In genomic region chr9:108136225-108136624, GRCm38 (mm10) we compare ENCODE assay signal across 9 mouse cellular contexts. TPM values are rescaled to one million over a fixed set of nuclear protein-coding genes. Genes with fewer than 3 reads are reported as not detected.
DNase-seq lines count a peak whose midpoint lies in the region; ATAC-seq and TF ChIP-seq lines count a peak whose summit lies in the region.
"Had no signal": no experiment of that assay in that cellular context is flagged by ENCODE, and none has a peak within 500 bp of the region (broad histone marks: within the 10 kb centered on the region; RNA-seq: fewer than 3 reads in every experiment).

No protein-coding gene starts in this region.

- H3K36me3 ChIP-seq in kidney, embryonic 14.5 days (ENCODE audit: control insufficient read depth, insufficient read depth, low read length) = no peaks in the 10 kb centered on the region
- peaks cover 0 to 4% of the 10 kb centered on the region in 2 experiments; a peak in 2 of 4 replicates for H3K36me3 ChIP-seq in MEL (ENCODE audit: control insufficient read depth in 1 of 2, insufficient read depth in 2 of 2, low read length in 2 of 2)
- H3K36me3 ChIP-seq in hindbrain, embryonic 16.5 days (ENCODE audit: control insufficient read depth, insufficient read depth, low read length) = peaks cover 8% of the 10 kb centered on the region

- H3K27ac ChIP-seq in kidney, embryonic 14.5 days (ENCODE audit: low read depth, low read length) = no peak overlapping the region
- no peak overlapping the region for H3K27ac ChIP-seq in MEL (ENCODE audit: control insufficient read depth, low read depth, low read length)
- no peak overlapping the region for H3K27ac ChIP-seq in hindbrain, embryonic 16.5 days (ENCODE audit: low read depth, low read length)

- H3K9me3 ChIP-seq in kidney, embryonic 14.5 days (ENCODE audit: control insufficient read depth, low read length) = no peaks in the 10 kb centered on the region
- no peaks in the 10 kb centered on the region for H3K9me3 ChIP-seq in MEL (replicated peaks; ENCODE audit: insufficient read depth, low read length)
- H3K9me3 ChIP-seq in hindbrain, embryonic 16.5 days (ENCODE audit: control insufficient read depth, low read length) = no peaks in the 10 kb centered on the region

- H3K4me1 ChIP-seq in kidney, embryonic 14.5 days (ENCODE audit: control insufficient read depth, insufficient read depth, low read length) = no peaks in the 10 kb centered on the region
- peaks cover 8 to 23% of the 10 kb centered on the region in 2 experiments for H3K4me1 ChIP-seq in MEL (ENCODE audit: control insufficient read depth in 1 of 2, insufficient read depth in 2 of 2, low read length in 2 of 2)
- H3K4me1 ChIP-seq in hindbrain, embryonic 16.5 days (ENCODE audit: control insufficient read depth, insufficient read depth, low read depth, low read length) = no peaks in the 10 kb centered on the region

- 33% methylated on average over 1 of the region's 1 CpGs for WGBS in kidney, embryonic 14.5 days
- 38% methylated on average over 1 of the region's 1 CpGs for WGBS in hindbrain, embryonic 16.5 days

- no peaks in the 10 kb centered on the region for H3K79me2 ChIP-seq in MEL (ENCODE audit: control insufficient read depth, insufficient read depth, low read length, poor library complexity)

- H3K27me3 ChIP-seq in kidney, embryonic 14.5 days (ENCODE audit: control insufficient read depth, insufficient read depth, low read length) = no peaks in the 10 kb centered on the region
- H3K27me3 ChIP-seq in MEL (ENCODE audit: control insufficient read depth in 1 of 2, insufficient read depth in 2 of 2, low read length in 2 of 2) = no peaks in the 10 kb centered on the region; a peak in 1 of 4 replicates
- no peaks in the 10 kb centered on the region for H3K27me3 ChIP-seq in hindbrain, embryonic 16.5 days (replicated peaks; ENCODE audit: control insufficient read depth, insufficient read depth, low read length)

- TF ChIP-seq POLR2A in MEL (IDR thresholded peaks at IDR 0.05; ENCODE audit: control insufficient read depth in 1 of 2, insufficient read depth in 1 of 2, low read depth in 1 of 2, low read length in 2 of 2, poor library complexity in 1 of 2) = no peak

- TF ChIP-seq EP300 in MEL (IDR thresholded peaks at IDR 0.05; ENCODE audit: low read depth in 1 of 2, low read length in 2 of 2) = no peak

- DNase-seq in kidney, adult 9 months = peak; percentile 46
- DNase-seq in MEL (ENCODE audit: low read depth, low spot score) = peak; percentile 77
- peak; percentile 74 for DNase-seq in lung, postnatal 36 days
- DNase-seq in adrenal gland, adult 18-20 months (ENCODE audit: low spot score in 2 of 2) = no peak
- DNase-seq in right cerebral cortex, postnatal 36 days (ENCODE audit: low spot score in 2 of 2) = no peak

- H3K9ac ChIP-seq in kidney, embryonic 14.5 days (ENCODE audit: low read depth, low read length) = no peak overlapping the region
- H3K9ac ChIP-seq in MEL (ENCODE audit: control insufficient read depth, low read depth, low read length, poor library complexity, severe bottlenecking) = no peak overlapping the region
- H3K9ac ChIP-seq in hindbrain, embryonic 16.5 days (ENCODE audit: low read depth, low read length) = no peak overlapping the region

- no peak overlapping the region for H3K4me2 ChIP-seq in kidney, embryonic 14.5 days (replicated peaks; ENCODE audit: low read depth, low read length)
- no peak overlapping the region for H3K4me2 ChIP-seq in hindbrain, embryonic 16.5 days (ENCODE audit: low read length)

- H3K4me3 ChIP-seq in kidney, embryonic 14.5 days (ENCODE audit: low read length) = no peak overlapping the region
- H3K4me3 ChIP-seq in MEL (ENCODE audit: control insufficient read depth in 1 of 2, insufficient read depth in 1 of 2, low read depth in 2 of 2, low read length in 2 of 2) = no peak overlapping the region
- H3K4me3 ChIP-seq in hindbrain, embryonic 16.5 days (ENCODE audit: low read length) = no peak overlapping the region
- H3K4me3 ChIP-seq: erythroblast, embryonic 14.5 days had no signal

- TF ChIP-seq CTCF in MEL (IDR thresholded peaks at IDR 0.05 in 2 of 3, conservative IDR thresholded peaks at IDR 0.05 in 1 of 3; ENCODE audit: control insufficient read depth in 1 of 3, insufficient read depth in 1 of 3, low read depth in 2 of 3, low read length in 3 of 3, poor library complexity in 1 of 3, severe bottlenecking in 1 of 3) = peak; percentile 28 to 65 (median 65)

- ATAC-seq in kidney, embryonic 14.5 days (ENCODE audit: low FRiP score, low TSS enrichment) = no peak
- ATAC-seq in common myeloid progenitor, adult 5-6 weeks (replicated peaks; ENCODE audit: low read depth, poor library complexity, severe bottlenecking) = 0 out of 2 replicates have a peak, but pooled peaks have one; percentile 36
- no peak for ATAC-seq in hindbrain, embryonic 16.5 days

- TF ChIP-seq RAD21 in MEL (IDR thresholded peaks at IDR 0.05; ENCODE audit: low read depth, low read length) = peak; percentile 44

TF ChIP-seq in MEL, 35 proteins besides CTCF, POLR2A, EP300 and RAD21:
- TF ChIP-seq ZC3H11A (IDR thresholded peaks at IDR 0.05; ENCODE audit: low read depth, low read length) (peak; percentile 52; the same call in 1 of the 2 replicates), TBP (IDR thresholded peaks at IDR 0.05; ENCODE audit: low read depth, low read length) (peak; percentile 73), SMC3 (IDR thresholded peaks at IDR 0.05; ENCODE audit: low read depth, low read length) (peak; percentile 63), BHLHE40 (IDR thresholded peaks at IDR 0.05; ENCODE audit: borderline replicate concordance, low read depth, low read length) (no peak), ETS1 (IDR thresholded peaks at IDR 0.05; ENCODE audit: low read depth, low read length) (no peak), ZNF384 (IDR thresholded peaks at IDR 0.05; ENCODE audit: low read depth, low read length) (0 out of 2 replicates have a peak, but pooled peaks have one; percentile 7)

RNA-seq across cellular contexts. Expression of gene Apeh, which starts 41.8 kb away (rescaled TPM):
- 55.2 and 57.8 TPM in 2 replicates for polyA plus RNA-seq in kidney, embryonic 14.5 days (2014; fragmentation: Nextera tagmentation; extraction: Ambion mirVana)
- total RNA-seq in MEL (2012; rRNA removed) = 57.5 and 76.1 TPM in 2 replicates
- polyA plus RNA-seq in MEL (2012; ENCODE audit: insufficient read depth in 1 of 2, insufficient read length in 2 of 2, low read depth in 1 of 2, low replicate concordance in 2 of 2, missing spikeins in 1 of 2) = 10 to 100 TPM in 1 of 2 experiments, not detected in 1; 69.0 TPM
- total RNA-seq in common myeloid progenitor, adult 5-6 weeks (2017) = 60.8 and 79.3 TPM in 2 replicates
- 10 to 100 TPM; 71.8 to 86.6 TPM for total RNA-seq in adrenal gland, adult 18-20 months (2021)
- 58.6 and 60.9 TPM in 2 replicates for polyA plus RNA-seq in hindbrain, embryonic 16.5 days (2015; fragmentation: Nextera tagmentation; extraction: Ambion mirVana)

RNA-seq across cellular contexts. Expression of gene Rnf123, which starts 53.1 kb away (rescaled TPM):
- 20.0 and 30.9 TPM in 2 replicates for polyA plus RNA-seq in kidney, embryonic 14.5 days (2014; fragmentation: Nextera tagmentation; extraction: Ambion mirVana)
- 24.9 and 28.5 TPM in 2 replicates for total RNA-seq in MEL (2012; rRNA removed)
- 10 to 100 TPM in 1 of 2 experiments, not detected in 1; 74.8 TPM for polyA plus RNA-seq in MEL (2012; ENCODE audit: insufficient read depth in 1 of 2, insufficient read length in 2 of 2, low read depth in 1 of 2, low replicate concordance in 2 of 2, missing spikeins in 1 of 2)
- total RNA-seq in common myeloid progenitor, adult 5-6 weeks (2017) = 25.7 and 26.2 TPM in 2 replicates
- total RNA-seq in adrenal gland, adult 18-20 months (2021) = 10 to 100 TPM; 54.0 to 63.2 TPM
- 47.6 and 53.9 TPM in 2 replicates for polyA plus RNA-seq in hindbrain, embryonic 16.5 days (2015; fragmentation: Nextera tagmentation; extraction: Ambion mirVana)

RNA-seq across cellular contexts. Expression of gene Bsn, which starts 54.0 kb away (rescaled TPM):
- 0.76 and 0.77 TPM in 2 replicates for polyA plus RNA-seq in kidney, embryonic 14.5 days (2014; fragmentation: Nextera tagmentation; extraction: Ambion mirVana)
- 2.7 and 3.5 TPM in 2 replicates for total RNA-seq in MEL (2012; rRNA removed)
- 1 to 10 TPM in 1 of 2 experiments, not detected in 1; 5.6 TPM for polyA plus RNA-seq in MEL (2012; ENCODE audit: insufficient read depth in 1 of 2, insufficient read length in 2 of 2, low read depth in 1 of 2, low replicate concordance in 2 of 2, missing spikeins in 1 of 2)
- 3.5 and 4.0 TPM in 2 replicates for total RNA-seq in common myeloid progenitor, adult 5-6 weeks (2017)
- total RNA-seq in adrenal gland, adult 18-20 months (2021) = 1 to 10 TPM; 1.8 to 3.1 TPM
- polyA plus RNA-seq in hindbrain, embryonic 16.5 days (2015; fragmentation: Nextera tagmentation; extraction: Ambion mirVana) = 8.7 and 9.5 TPM in 2 replicates

RNA-seq across cellular contexts. Expression of gene Mst1, which starts 56.0 kb away (rescaled TPM):
- not detected in 2 replicates for polyA plus RNA-seq in kidney, embryonic 14.5 days (2014; fragmentation: Nextera tagmentation; extraction: Ambion mirVana)
- total RNA-seq in MEL (2012; rRNA removed) = 1.6 and 4.6 TPM in 2 replicates
- 1 to 10 TPM in 1 of 2 experiments, not detected in 1; 10.0 TPM for polyA plus RNA-seq in MEL (2012; ENCODE audit: insufficient read depth in 1 of 2, insufficient read length in 2 of 2, low read depth in 1 of 2, low replicate concordance in 2 of 2, missing spikeins in 1 of 2)
- not detected in 2 replicates for total RNA-seq in common myeloid progenitor, adult 5-6 weeks (2017)
- total RNA-seq in adrenal gland, adult 18-20 months (2021) = under 1 TPM in 1 of 2 experiments, not detected in 1; 0.23 TPM
- polyA plus RNA-seq in hindbrain, embryonic 16.5 days (2015; fragmentation: Nextera tagmentation; extraction: Ambion mirVana) = not detected in 2 replicates

Comparison
In these comparisons a context has a peak if more than half of its experiments do, and no peak if none do; other contexts are left out.
1. DNase-seq: peak in kidney, adult 9 months (single experiment), MEL (single experiment) and lung, postnatal 36 days (single experiment); none in adrenal gland, adult 18-20 months (0 of 2) and right cerebral cortex, postnatal 36 days (0 of 2).